Mouse (Mus musculus) midbrain, embryonic 13.5 days (tissue): ENCODE measurements at regions not wholly inside any gene's neighbourhood (a gene's known extent, or its start where the extent isn't known, plus 50 kb on each side); places are given as distances from the start of the nearest gene placed in this dataset.
A peak's percentile ranks its signal among the peaks of the same experiment; 100 is the strongest.

Experiments used
- ATAC-seq: fragments of 200-750 bp; cut with Nextera tagmentation; 2 replicates; pipeline ENCODE4 v1.8.0; 2017; ENCODE audit warnings: mild to moderate bottlenecking, moderate TSS enrichment, moderate library complexity
- H3K27ac ChIP-seq: fragments of 300-500 bp; sonication (generic); 2 replicates; pipeline ENCODE4 v1.5.1; 2015; ENCODE audit warnings: inconsistent platforms, mild to moderate bottlenecking, moderate library complexity
- H3K27me3 ChIP-seq: fragments of 300-500 bp; sonication (generic); 2 replicates; pipeline ENCODE4 v1.6.1; 2015; ENCODE audit warnings: mild to moderate bottlenecking, inconsistent platforms
- H3K36me3 ChIP-seq: fragments of 300-500 bp; sonication (generic); 2 replicates; pipeline ENCODE4 v1.6.1; 2015; ENCODE audit warnings: mild to moderate bottlenecking, inconsistent platforms
- H3K4me1 ChIP-seq: fragments of 300-500 bp; sonication (generic); replicated peaks from 2 replicates; pipeline ENCODE4 v1.6.1; 2015; ENCODE audit warnings: inconsistent platforms
- H3K4me2 ChIP-seq: fragments of 300-500 bp; sonication (generic); replicated peaks from 2 replicates; pipeline ENCODE4 v1.6.1; 2015; ENCODE audit warnings: moderate library complexity, mild to moderate bottlenecking, inconsistent platforms
- H3K4me3 ChIP-seq: fragments of 300-500 bp; sonication (generic); replicated peaks from 2 replicates; pipeline ENCODE4 v1.5.1; 2015; ENCODE audit warnings: mild to moderate bottlenecking, inconsistent platforms
- H3K9ac ChIP-seq: fragments of 300-500 bp; sonication (generic); replicated peaks from 2 replicates; pipeline ENCODE4 v1.6.1; 2015; ENCODE audit warnings: mild to moderate bottlenecking, inconsistent platforms
- H3K9me3 ChIP-seq: fragments of 300-500 bp; sonication (generic); 2 replicates; pipeline ENCODE4 v1.6.1; 2016; ENCODE audit warnings: mild to moderate bottlenecking, inconsistent platforms
- WGBS: fragments of 180-500 bp; shearing (Covaris S2); methylation state at CpG from one replicate; pipeline ENCODE4 v1.1.7; 2015; 5-methylcytosine and 5-hydroxymethylcytosine counted together

GRCm38 (mm10) chr7:136342211-136342799 is 552.1 kb upstream of the Mgmt start:
- Histone ChIP-seq H3K27ac (peak overlapping the region; percentile 72), H3K36me3 (no peaks in the 10 kb centered on the region), H3K4me2 (no peak overlapping the region), H3K27me3 (0 out of 2 replicates have a peak, but pooled peaks cover 4% of the 10 kb centered on the region), H3K9ac (no peak overlapping the region), H3K4me1 (peaks cover 31% of the 10 kb centered on the region), H3K4me3 (no peak overlapping the region), H3K9me3 (no peaks in the 10 kb centered on the region)
- peak; percentile 62 for ATAC-seq
- WGBS, result 30% methylated on average over 10 of the region's 10 CpGs

GRCm38 (mm10) chr7:136342822-136343221 is 551.6 kb upstream of the Mgmt start:
- Histone ChIP-seq H3K36me3 (no peaks in the 10 kb centered on the region), H3K4me2 (no peak overlapping the region), H3K4me1 (peaks cover 31% of the 10 kb centered on the region), H3K9ac (no peak overlapping the region), H3K4me3 (no peak overlapping the region), H3K27me3 (0 out of 2 replicates have a peak, but pooled peaks cover 4% of the 10 kb centered on the region), H3K27ac (peak overlapping the region; percentile 72), H3K9me3 (no peaks in the 10 kb centered on the region)
- ATAC-seq, result peak; percentile 70; the same call in 1 of the 2 replicates
- WGBS, result 7% methylated on average over 8 of the region's 8 CpGs

DNA sequence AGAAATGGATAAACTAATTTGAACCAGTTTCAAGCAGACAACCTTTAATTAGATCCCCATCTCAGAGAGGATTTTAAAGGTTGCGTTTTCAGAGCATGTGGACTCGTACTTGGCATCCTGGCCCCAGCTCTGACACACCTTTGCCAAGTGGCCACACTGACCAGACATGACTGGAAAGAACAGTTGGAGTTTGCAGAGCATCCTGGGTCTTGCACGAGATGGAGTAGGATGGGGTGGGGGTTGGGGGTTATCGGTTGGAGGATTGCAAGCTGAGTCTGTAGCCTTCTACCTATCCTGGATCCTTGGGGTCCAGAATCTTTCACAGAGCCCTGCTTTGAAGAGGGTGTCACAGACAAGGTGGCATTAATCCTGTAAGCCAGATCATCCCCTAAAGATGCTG is 550.9 kb upstream of the Mgmt start:
- Histone ChIP-seq H3K36me3 (no peaks in the 10 kb centered on the region), H3K9ac (no peak overlapping the region), H3K4me3 (no peak overlapping the region), H3K27me3 (0 out of 2 replicates have a peak, but pooled peaks cover 4% of the 10 kb centered on the region), H3K27ac (no peak overlapping the region), H3K4me1 (peaks cover 37% of the 10 kb centered on the region), H3K9me3 (no peaks in the 10 kb centered on the region), H3K4me2 (no peak overlapping the region)
- WGBS, result 78% methylated on average over 4 of the region's 4 CpGs
- ATAC-seq, result no peak

DNA sequence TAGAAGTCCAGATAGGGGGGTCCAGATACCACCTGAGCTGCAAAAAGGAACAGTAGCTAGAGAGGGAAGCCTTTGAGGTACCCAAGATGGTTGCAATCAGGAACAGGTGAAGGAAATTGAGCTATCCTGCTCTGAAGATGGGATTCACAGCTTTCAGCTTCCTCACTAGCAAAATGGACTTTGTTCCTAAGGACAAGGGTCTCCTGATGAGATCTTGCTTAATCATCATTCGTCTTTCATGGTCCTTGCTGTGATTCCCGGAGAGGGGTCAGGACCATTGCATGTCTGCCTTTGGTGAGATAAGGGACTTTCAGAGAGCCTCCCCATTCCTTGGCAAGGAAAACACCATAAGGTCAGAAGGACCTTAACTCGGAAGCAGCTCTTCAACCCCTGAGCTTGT is 549.4 kb upstream of the Mgmt start:
- H3K27ac ChIP-seq, result no peak overlapping the region
- no peaks in the 10 kb centered on the region for H3K9me3 ChIP-seq
- H3K4me1 ChIP-seq, result peaks cover 47% of the 10 kb centered on the region
- H3K4me2 ChIP-seq, result no peak overlapping the region
- 89% methylated on average over 3 of the region's 3 CpGs for WGBS
- H3K27me3 ChIP-seq, result 0 out of 2 replicates have a peak, but pooled peaks cover 3% of the 10 kb centered on the region
- no peak overlapping the region for H3K4me3 ChIP-seq
- H3K9ac ChIP-seq, result no peak overlapping the region
- H3K36me3 ChIP-seq, result no peaks in the 10 kb centered on the region
- ATAC-seq, result no peak

DNA sequence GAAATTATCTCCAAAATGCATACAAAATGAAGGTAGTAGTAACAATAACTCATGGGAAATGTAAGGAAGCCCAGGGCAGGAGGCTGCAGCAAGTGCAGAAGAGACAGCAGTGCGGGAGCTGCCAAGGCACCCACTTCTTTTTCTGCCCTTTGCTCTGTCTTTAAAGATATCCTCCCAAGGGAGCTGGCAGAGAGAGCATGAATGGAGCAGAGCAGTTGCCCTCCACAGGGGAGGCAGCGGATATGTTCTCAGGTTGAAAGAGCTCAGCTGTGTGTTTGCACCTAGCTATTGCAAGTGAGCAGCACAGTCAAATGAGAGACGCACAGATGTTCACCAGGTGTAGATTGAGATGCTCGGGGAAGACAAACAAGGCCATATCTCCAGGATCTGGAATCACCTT is 547.9 kb upstream of the Mgmt start:
- peaks cover 39% of the 10 kb centered on the region for H3K4me1 ChIP-seq
- H3K27me3 ChIP-seq, result no peaks in the 10 kb centered on the region
- H3K4me3 ChIP-seq, result no peak overlapping the region
- no peak overlapping the region for H3K27ac ChIP-seq
- no peak for ATAC-seq
- H3K9ac ChIP-seq, result no peak overlapping the region
- H3K9me3 ChIP-seq, result no peaks in the 10 kb centered on the region
- no peak overlapping the region for H3K4me2 ChIP-seq
- no peaks in the 10 kb centered on the region for H3K36me3 ChIP-seq
- WGBS, result 91% methylated on average over 4 of the region's 4 CpGs

GRCm38 (mm10) chr7:136348309-136348708 is 546.1 kb upstream of the Mgmt start:
- Histone ChIP-seq H3K4me2 (no peak overlapping the region), H3K27ac (no peak overlapping the region), H3K9me3 (no peaks in the 10 kb centered on the region), H3K36me3 (no peaks in the 10 kb centered on the region), H3K27me3 (no peaks in the 10 kb centered on the region), H3K9ac (no peak overlapping the region), H3K4me1 (peaks cover 21% of the 10 kb centered on the region), H3K4me3 (no peak overlapping the region)
- no peak for ATAC-seq
- 27% methylated on average over 1 of the region's 1 CpGs for WGBS

GRCm38 (mm10) chr7:136349651-136350050 is 544.8 kb upstream of the Mgmt start:
- Histone ChIP-seq H3K4me1 (peaks cover 16% of the 10 kb centered on the region), H3K36me3 (no peaks in the 10 kb centered on the region), H3K27me3 (no peaks in the 10 kb centered on the region), H3K9me3 (no peaks in the 10 kb centered on the region), H3K9ac (no peak overlapping the region), H3K27ac (no peak overlapping the region), H3K4me3 (no peak overlapping the region), H3K4me2 (no peak overlapping the region)
- 58% methylated on average over 14 of the region's 14 CpGs for WGBS
- no peak for ATAC-seq

DNA sequence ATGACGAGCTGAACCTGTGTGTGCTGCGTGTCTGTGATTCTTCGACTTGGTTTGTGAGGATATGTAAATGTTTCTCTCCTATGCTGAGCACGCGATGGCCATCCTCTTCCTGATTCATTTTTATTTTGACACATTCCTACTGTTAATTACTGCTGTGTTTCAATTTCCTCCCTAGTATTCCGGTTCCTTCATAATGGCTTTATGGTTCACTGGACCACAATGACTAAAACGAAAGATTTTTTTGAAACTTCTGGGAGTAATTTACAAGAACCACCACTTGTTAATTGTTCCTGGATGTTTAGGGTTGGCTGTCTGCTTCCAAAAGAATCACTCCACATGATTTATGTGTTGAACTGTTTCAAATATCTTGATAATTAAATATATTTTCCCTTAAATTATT is 537.4 kb upstream of the Mgmt start:
- H3K36me3 ChIP-seq, result no peaks in the 10 kb centered on the region
- no peaks in the 10 kb centered on the region for H3K9me3 ChIP-seq
- H3K27me3 ChIP-seq, result no peaks in the 10 kb centered on the region
- H3K4me1 ChIP-seq, result no peaks in the 10 kb centered on the region
- no peak overlapping the region for H3K9ac ChIP-seq
- no peak overlapping the region for H3K4me2 ChIP-seq
- no peak overlapping the region for H3K27ac ChIP-seq
- 63% methylated on average over 7 of the region's 7 CpGs for WGBS
- no peak for ATAC-seq
- no peak overlapping the region for H3K4me3 ChIP-seq

- Histone ChIP-seq H3K9me3 (no peaks in the 10 kb centered on the region), H3K27me3 (no peaks in the 10 kb centered on the region), H3K4me1 (peaks cover 14% of the 10 kb centered on the region), H3K4me3 (no peak overlapping the region), H3K9ac (no peak overlapping the region), H3K27ac (no peak overlapping the region), H3K4me2 (no peak overlapping the region), H3K36me3 (no peaks in the 10 kb centered on the region)
- peak; percentile 66 for ATAC-seq
- 39% methylated on average over 7 of the region's 7 CpGs for WGBS
Measured at GRCm38 (mm10) chr7:136365318-136366211, 528.8 kb upstream of the Mgmt start.

- Histone ChIP-seq H3K27ac (no peak overlapping the region), H3K4me3 (no peak overlapping the region), H3K4me1 (no peaks in the 10 kb centered on the region), H3K9ac (no peak overlapping the region), H3K4me2 (no peak overlapping the region), H3K36me3 (no peaks in the 10 kb centered on the region), H3K27me3 (no peaks in the 10 kb centered on the region), H3K9me3 (no peaks in the 10 kb centered on the region)
- ATAC-seq, result no peak
- 89% methylated on average over 3 of the region's 3 CpGs for WGBS
Measured at GRCm38 (mm10) chr7:136377259-136377658, 517.2 kb upstream of the Mgmt start.

DNA sequence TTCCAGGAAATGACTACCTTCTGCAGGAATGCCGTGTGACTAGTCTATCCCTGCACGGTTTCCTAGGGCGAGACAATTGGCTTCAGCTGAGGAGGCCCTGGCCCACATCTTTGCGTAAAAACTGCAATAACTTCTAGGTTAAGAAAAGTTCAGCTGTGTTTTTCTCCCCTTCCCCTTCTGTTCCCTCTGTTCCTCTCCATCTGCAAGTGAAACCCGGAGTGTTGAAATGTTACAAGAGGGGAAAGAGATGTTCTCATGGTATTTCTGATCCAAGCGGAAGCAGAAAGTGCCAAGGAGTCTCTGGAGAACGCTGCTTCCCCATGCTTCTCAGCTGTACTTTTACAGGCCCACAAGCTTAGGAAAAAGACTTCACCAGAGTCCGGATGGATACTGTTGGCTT is 516.7 kb upstream of the Mgmt start:
- H3K9me3 ChIP-seq, result no peaks in the 10 kb centered on the region
- no peaks in the 10 kb centered on the region for H3K27me3 ChIP-seq
- no peak overlapping the region for H3K4me2 ChIP-seq
- no peak for ATAC-seq
- no peaks in the 10 kb centered on the region for H3K36me3 ChIP-seq
- 90% methylated on average over 8 of the region's 8 CpGs for WGBS
- H3K4me1 ChIP-seq, result no peaks in the 10 kb centered on the region
- no peak overlapping the region for H3K4me3 ChIP-seq
- H3K27ac ChIP-seq, result no peak overlapping the region
- H3K9ac ChIP-seq, result no peak overlapping the region

- Histone ChIP-seq H3K4me2 (no peak overlapping the region), H3K27ac (no peak overlapping the region), H3K4me3 (no peak overlapping the region), H3K36me3 (no peaks in the 10 kb centered on the region), H3K9me3 (no peaks in the 10 kb centered on the region), H3K4me1 (no peaks in the 10 kb centered on the region), H3K27me3 (no peaks in the 10 kb centered on the region), H3K9ac (no peak overlapping the region)
- whole genome bisulfite sequencing, result 73% methylated on average over 4 of the region's 4 CpGs
- no peak for ATAC-seq
Measured at GRCm38 (mm10) chr7:136378321-136378720, 516.1 kb upstream of the Mgmt start.
